In the genomic region with DNA sequence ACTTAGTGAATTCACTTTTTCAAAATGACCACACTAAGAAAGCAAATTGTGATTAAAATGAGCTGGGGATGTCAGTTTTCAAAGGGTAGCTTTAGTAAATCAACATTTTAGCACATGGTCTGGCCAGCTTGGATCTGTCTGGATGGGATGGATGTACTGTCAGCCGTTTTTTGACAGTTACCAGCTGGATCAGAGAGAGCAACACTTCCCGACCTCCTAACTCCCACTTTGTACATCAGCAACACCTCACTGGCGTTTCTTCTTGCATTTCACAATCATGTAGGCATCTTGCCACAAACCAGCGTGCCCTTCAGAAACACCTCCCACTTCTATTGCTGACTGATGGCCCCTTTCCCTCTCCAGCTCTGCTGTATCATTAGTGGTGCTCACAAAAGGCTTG, we compare ENCODE assay signal across 16 mouse cellular contexts. TPM values are rescaled to one million over a fixed set of nuclear protein-coding genes. Genes with fewer than 3 reads are reported as not detected.
DNase-seq lines count a peak whose midpoint lies in the region; ATAC-seq lines count a peak whose summit lies in the region.
"Had no signal": no experiment of that assay in that cellular context is flagged by ENCODE, and none has a peak within 500 bp of the region (broad histone marks: within the 10 kb centered on the region; RNA-seq: fewer than 3 reads in every experiment).

No protein-coding gene starts in this region.

- WGBS in embryonic facial prominence, embryonic 13.5 days, result 59% methylated on average over 4 of the region's 4 CpGs
- 74% methylated on average over 4 of the region's 4 CpGs for WGBS in embryonic facial prominence, embryonic 10.5 days
- WGBS in heart, embryonic 16.5 days, result 10% methylated on average over 4 of the region's 4 CpGs
- WGBS in hindbrain, embryonic 13.5 days, result 76% methylated on average over 4 of the region's 4 CpGs
- WGBS in forebrain, embryonic 13.5 days, result 74% methylated on average over 4 of the region's 4 CpGs

- H3K27ac ChIP-seq in embryonic facial prominence, embryonic 13.5 days, result peak overlapping the region; percentile 51
- no peak overlapping the region for H3K27ac ChIP-seq in embryonic facial prominence, embryonic 10.5 days (replicated peaks)
- peak overlapping the region; percentile 81 for H3K27ac ChIP-seq in heart, embryonic 16.5 days (ENCODE audit: low read length)
- H3K27ac ChIP-seq in hindbrain, embryonic 13.5 days, result no peak overlapping the region
- no peak overlapping the region for H3K27ac ChIP-seq in forebrain, embryonic 13.5 days
- H3K27ac ChIP-seq: forebrain, embryonic 15.5 days had no signal

- H3K9me3 ChIP-seq in embryonic facial prominence, embryonic 13.5 days, result no peaks in the 10 kb centered on the region
- H3K9me3 ChIP-seq in embryonic facial prominence, embryonic 10.5 days, result no peaks in the 10 kb centered on the region
- peaks cover 2% of the 10 kb centered on the region; the same call in 1 of the 2 replicates for H3K9me3 ChIP-seq in heart, embryonic 16.5 days (replicated peaks; ENCODE audit: control insufficient read depth, low read length)
- H3K9me3 ChIP-seq in hindbrain, embryonic 13.5 days, result no peaks in the 10 kb centered on the region
- no peaks in the 10 kb centered on the region for H3K9me3 ChIP-seq in forebrain, embryonic 13.5 days (replicated peaks)
- H3K9me3 ChIP-seq: forebrain, embryonic 15.5 days had no signal

- no peak for ATAC-seq in embryonic facial prominence, embryonic 13.5 days (ENCODE audit: insufficient number of reproducible peaks, insufficient read depth, low FRiP score, low TSS enrichment, low read depth)
- ATAC-seq in heart, embryonic 16.5 days (replicated peaks; ENCODE audit: extremely low read depth, insufficient read depth, low FRiP score), result peak; percentile 60
- ATAC-seq in hindbrain, embryonic 13.5 days (ENCODE audit: low FRiP score), result no peak
- ATAC-seq in forebrain, embryonic 13.5 days, result no peak
- ATAC-seq: forebrain, embryonic 15.5 days had no signal

- H3K4me1 ChIP-seq in embryonic facial prominence, embryonic 13.5 days, result peaks cover 11% of the 10 kb centered on the region
- H3K4me1 ChIP-seq in embryonic facial prominence, embryonic 10.5 days, result peaks cover 4% of the 10 kb centered on the region; the same call in 1 of the 2 replicates
- H3K4me1 ChIP-seq in heart, embryonic 16.5 days (ENCODE audit: control insufficient read depth, insufficient read depth, low read length), result peaks cover 14% of the 10 kb centered on the region
- H3K4me1 ChIP-seq in hindbrain, embryonic 13.5 days (replicated peaks), result no peaks in the 10 kb centered on the region
- no peaks in the 10 kb centered on the region for H3K4me1 ChIP-seq in forebrain, embryonic 13.5 days
- H3K4me1 ChIP-seq: forebrain, embryonic 15.5 days had no signal

- no peaks in the 10 kb centered on the region for H3K27me3 ChIP-seq in embryonic facial prominence, embryonic 13.5 days
- no peaks in the 10 kb centered on the region for H3K27me3 ChIP-seq in embryonic facial prominence, embryonic 10.5 days (replicated peaks; ENCODE audit: low read depth, poor library complexity, severe bottlenecking)
- H3K27me3 ChIP-seq in heart, embryonic 16.5 days (ENCODE audit: control insufficient read depth, insufficient read depth, low read length), result no peaks in the 10 kb centered on the region
- H3K27me3 ChIP-seq in hindbrain, embryonic 13.5 days, result no peaks in the 10 kb centered on the region
- no peaks in the 10 kb centered on the region for H3K27me3 ChIP-seq in forebrain, embryonic 13.5 days
- H3K27me3 ChIP-seq: forebrain, embryonic 15.5 days had no signal

- no peak overlapping the region for H3K4me2 ChIP-seq in embryonic facial prominence, embryonic 13.5 days
- no peak overlapping the region for H3K4me2 ChIP-seq in heart, embryonic 16.5 days (ENCODE audit: low read depth, low read length)
- no peak overlapping the region for H3K4me2 ChIP-seq in hindbrain, embryonic 13.5 days
- H3K4me2 ChIP-seq in forebrain, embryonic 13.5 days, result no peak overlapping the region
- H3K4me2 ChIP-seq: forebrain, embryonic 15.5 days had no signal

- no peaks in the 10 kb centered on the region for H3K36me3 ChIP-seq in embryonic facial prominence, embryonic 13.5 days
- H3K36me3 ChIP-seq in embryonic facial prominence, embryonic 10.5 days (replicated peaks), result no peaks in the 10 kb centered on the region
- no peaks in the 10 kb centered on the region for H3K36me3 ChIP-seq in heart, embryonic 16.5 days (ENCODE audit: control insufficient read depth, insufficient read depth)
- no peaks in the 10 kb centered on the region for H3K36me3 ChIP-seq in hindbrain, embryonic 13.5 days
- H3K36me3 ChIP-seq in forebrain, embryonic 13.5 days (ENCODE audit: poor library complexity, severe bottlenecking), result no peaks in the 10 kb centered on the region
- H3K36me3 ChIP-seq: forebrain, embryonic 15.5 days had no signal

- no peak overlapping the region for H3K4me3 ChIP-seq in embryonic facial prominence, embryonic 13.5 days
- H3K4me3 ChIP-seq in embryonic facial prominence, embryonic 10.5 days, result no peak overlapping the region
- H3K4me3 ChIP-seq in heart, embryonic 16.5 days (ENCODE audit: low read length), result no peak overlapping the region
- no peak overlapping the region for H3K4me3 ChIP-seq in hindbrain, embryonic 13.5 days
- H3K4me3 ChIP-seq in forebrain, embryonic 13.5 days, result no peak overlapping the region
- H3K4me3 ChIP-seq: forebrain, embryonic 15.5 days had no signal

- no peak for DNase-seq in embryonic facial prominence, embryonic 10.5 days (ENCODE audit: low spot score)
- DNase-seq in 416B (ENCODE audit: low read depth), result peak; percentile 55
- peak; percentile 69 for DNase-seq in lung, postnatal 25 days (ENCODE audit: low spot score)
- no peak for DNase-seq in cerebellum, postnatal 36 days
- DNase-seq: adrenal gland, postnatal 10 days; cerebellum, postnatal 10 days; layer of hippocampus, adult 9-11 months; liver; midbrain, embryonic 14.5 days had no signal

- H3K9ac ChIP-seq in embryonic facial prominence, embryonic 13.5 days, result no peak overlapping the region
- H3K9ac ChIP-seq in heart, embryonic 16.5 days (ENCODE audit: low read length), result no peak overlapping the region
- no peak overlapping the region for H3K9ac ChIP-seq in hindbrain, embryonic 13.5 days
- no peak overlapping the region for H3K9ac ChIP-seq in forebrain, embryonic 13.5 days
- H3K9ac ChIP-seq: forebrain, embryonic 15.5 days had no signal

RNA-seq across cellular contexts. Expression of a gene that starts 22.6 kb away (rescaled TPM):
- 101 and 192 TPM in 2 replicates for polyA plus RNA-seq in embryonic facial prominence, embryonic 13.5 days (2015; fragmentation: Nextera tagmentation; extraction: Ambion mirVana)
- polyA plus RNA-seq in embryonic facial prominence, embryonic 10.5 days (2016; fragmentation: Nextera tagmentation; extraction: Ambion mirVana), result 3.5 and 4.2 TPM in 2 replicates
- polyA plus RNA-seq in heart, embryonic 16.5 days (2015; fragmentation: Nextera tagmentation; extraction: Ambion mirVana), result 570 and 632 TPM in 2 replicates
- 13.6 and 16.2 TPM in 2 replicates for polyA plus RNA-seq in hindbrain, embryonic 13.5 days (2015; fragmentation: Nextera tagmentation; extraction: Ambion mirVana)
- polyA plus RNA-seq in forebrain, embryonic 13.5 days (2015; fragmentation: Nextera tagmentation; extraction: Ambion mirVana), result 3.0 and 3.3 TPM in 2 replicates

RNA-seq across cellular contexts. Expression of a gene that starts 23.8 kb away (rescaled TPM):
- polyA plus RNA-seq in embryonic facial prominence, embryonic 13.5 days (2015; fragmentation: Nextera tagmentation; extraction: Ambion mirVana), result 0.30 TPM in 1 of 2 replicates, not detected in the other
- 0.29 TPM in 1 of 2 replicates, not detected in the other for polyA plus RNA-seq in embryonic facial prominence, embryonic 10.5 days (2016; fragmentation: Nextera tagmentation; extraction: Ambion mirVana)
- polyA plus RNA-seq in heart, embryonic 16.5 days (2015; fragmentation: Nextera tagmentation; extraction: Ambion mirVana), result 0.70 and 0.96 TPM in 2 replicates
- polyA plus RNA-seq in hindbrain, embryonic 13.5 days (2015; fragmentation: Nextera tagmentation; extraction: Ambion mirVana), result not detected in 2 replicates
- 0.22 TPM in 1 of 2 replicates, not detected in the other for polyA plus RNA-seq in forebrain, embryonic 13.5 days (2015; fragmentation: Nextera tagmentation; extraction: Ambion mirVana)
- polyA plus RNA-seq: midbrain, embryonic 14.5 days had no signal

RNA-seq across cellular contexts. Expression of a gene that starts 25.4 kb away (rescaled TPM):
- 0.30 TPM in 1 of 2 replicates, not detected in the other for polyA plus RNA-seq in embryonic facial prominence, embryonic 13.5 days (2015; fragmentation: Nextera tagmentation; extraction: Ambion mirVana)
- polyA plus RNA-seq in embryonic facial prominence, embryonic 10.5 days (2016; fragmentation: Nextera tagmentation; extraction: Ambion mirVana), result not detected in 2 replicates
- 0.38 and 0.62 TPM in 2 replicates for polyA plus RNA-seq in heart, embryonic 16.5 days (2015; fragmentation: Nextera tagmentation; extraction: Ambion mirVana)
- polyA plus RNA-seq in hindbrain, embryonic 13.5 days (2015; fragmentation: Nextera tagmentation; extraction: Ambion mirVana), result not detected in 2 replicates
- polyA plus RNA-seq in forebrain, embryonic 13.5 days (2015; fragmentation: Nextera tagmentation; extraction: Ambion mirVana), result 0.03 TPM in 1 of 2 replicates, not detected in the other
- polyA plus RNA-seq: forebrain, embryonic 15.5 days; hindbrain, embryonic 11.5 days; midbrain, embryonic 14.5 days; small intestine, adult 2 months had no signal

RNA-seq across cellular contexts. Expression of a gene that starts 40.7 kb away (rescaled TPM):
- 2.8 and 3.1 TPM in 2 replicates for polyA plus RNA-seq in embryonic facial prominence, embryonic 13.5 days (2015; fragmentation: Nextera tagmentation; extraction: Ambion mirVana)
- polyA plus RNA-seq in embryonic facial prominence, embryonic 10.5 days (2016; fragmentation: Nextera tagmentation; extraction: Ambion mirVana), result 2.2 and 2.6 TPM in 2 replicates
- polyA plus RNA-seq in heart, embryonic 16.5 days (2015; fragmentation: Nextera tagmentation; extraction: Ambion mirVana), result 11.6 and 13.6 TPM in 2 replicates
- polyA plus RNA-seq in hindbrain, embryonic 13.5 days (2015; fragmentation: Nextera tagmentation; extraction: Ambion mirVana), result 0.13 and 0.39 TPM in 2 replicates
- 0.08 TPM in 1 of 2 replicates, not detected in the other for polyA plus RNA-seq in forebrain, embryonic 13.5 days (2015; fragmentation: Nextera tagmentation; extraction: Ambion mirVana)
- polyA plus RNA-seq: midbrain, embryonic 14.5 days had no signal

RNA-seq across cellular contexts. Expression of a gene that starts 43.5 kb away (rescaled TPM):
- polyA plus RNA-seq in embryonic facial prominence, embryonic 13.5 days (2015; fragmentation: Nextera tagmentation; extraction: Ambion mirVana), result 85.4 and 93.8 TPM in 2 replicates
- 32.1 and 39.3 TPM in 2 replicates for polyA plus RNA-seq in embryonic facial prominence, embryonic 10.5 days (2016; fragmentation: Nextera tagmentation; extraction: Ambion mirVana)
- polyA plus RNA-seq in heart, embryonic 16.5 days (2015; fragmentation: Nextera tagmentation; extraction: Ambion mirVana), result 103 and 152 TPM in 2 replicates
- 16.7 and 19.2 TPM in 2 replicates for polyA plus RNA-seq in hindbrain, embryonic 13.5 days (2015; fragmentation: Nextera tagmentation; extraction: Ambion mirVana)
- polyA plus RNA-seq in forebrain, embryonic 13.5 days (2015; fragmentation: Nextera tagmentation; extraction: Ambion mirVana), result 11.0 and 11.5 TPM in 2 replicates

Comparison
In these comparisons a context has a peak if more than half of its experiments do, and no peak if none do; other contexts are left out.
1. H3K27ac ChIP-seq: peak in embryonic facial prominence, embryonic 13.5 days (single experiment) and heart, embryonic 16.5 days (single experiment); none in embryonic facial prominence, embryonic 10.5 days (single experiment), hindbrain, embryonic 13.5 days (single experiment) and forebrain, embryonic 13.5 days (single experiment).
2. DNase-seq: peak in 416B (single experiment) and lung, postnatal 25 days (single experiment); none in embryonic facial prominence, embryonic 10.5 days (single experiment) and cerebellum, postnatal 36 days (0 of 2).